Mouse (Mus musculus): ENCODE measurements at regions not wholly inside any gene's neighbourhood (a gene's known extent, or its start where the extent isn't known, plus 50 kb on each side); places are given as distances from the start of the nearest gene placed in this dataset.
"Not testable (repeated sequence)": the region's sequence is repeated elsewhere in the genome, so short reads cannot be mapped to it uniquely, and the experiment has no call there.

DNA sequence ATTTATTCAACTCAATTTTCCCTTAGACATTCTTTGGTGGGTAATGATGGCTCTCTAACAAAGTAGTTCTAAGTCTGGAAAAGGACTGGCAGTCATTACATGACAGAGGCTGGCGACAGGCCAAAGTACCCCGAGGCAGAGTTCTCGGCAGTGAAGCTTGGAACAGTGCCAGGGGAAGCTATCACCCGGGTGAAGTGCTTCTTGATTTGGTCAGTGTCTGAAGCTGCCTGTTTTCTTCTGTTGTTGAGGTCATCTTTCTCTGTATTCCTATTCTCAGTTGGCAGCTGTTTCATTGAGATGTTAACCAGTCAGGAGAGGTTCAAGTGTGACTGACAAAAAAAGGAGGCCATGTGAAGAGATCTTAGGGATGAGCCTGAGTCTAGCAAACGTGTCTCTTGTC is 276.6 kb downstream of the Cetn3 start:
- DNase-seq (ENCODE audit: low spot score) (peak; percentile 21), ATAC-seq (ENCODE audit: low FRiP score, low TSS enrichment) (no peak)
- WGBS: 22% methylated on average over 5 of the region's 5 CpGs
- no peaks in the 10 kb centered on the region for H3K4me1 ChIP-seq (replicated peaks; ENCODE audit: control insufficient read depth, insufficient read depth)
- no peaks in the 10 kb centered on the region for H3K27me3 ChIP-seq (ENCODE audit: control insufficient read depth, insufficient read depth, low read length)
- H3K36me3 ChIP-seq (ENCODE audit: control insufficient read depth, insufficient read depth, low read length): no peaks in the 10 kb centered on the region
- H3K9ac ChIP-seq (ENCODE audit: low read length): no peak overlapping the region
- no peaks in the 10 kb centered on the region for H3K9me3 ChIP-seq (ENCODE audit: control insufficient read depth, low read length)
- H3K4me3 ChIP-seq (ENCODE audit: low read depth, low read length): no peak overlapping the region
- TF ChIP-seq CTCF (IDR thresholded peaks at IDR 0.05; ENCODE audit: low read depth): no peak
- no peak for TF ChIP-seq EP300 (optimal IDR thresholded peaks at IDR 0.05)
- no peak overlapping the region for H3K27ac ChIP-seq (replicated peaks)
- H3K4me2 ChIP-seq (replicated peaks; ENCODE audit: low read depth): no peak overlapping the region

DNA sequence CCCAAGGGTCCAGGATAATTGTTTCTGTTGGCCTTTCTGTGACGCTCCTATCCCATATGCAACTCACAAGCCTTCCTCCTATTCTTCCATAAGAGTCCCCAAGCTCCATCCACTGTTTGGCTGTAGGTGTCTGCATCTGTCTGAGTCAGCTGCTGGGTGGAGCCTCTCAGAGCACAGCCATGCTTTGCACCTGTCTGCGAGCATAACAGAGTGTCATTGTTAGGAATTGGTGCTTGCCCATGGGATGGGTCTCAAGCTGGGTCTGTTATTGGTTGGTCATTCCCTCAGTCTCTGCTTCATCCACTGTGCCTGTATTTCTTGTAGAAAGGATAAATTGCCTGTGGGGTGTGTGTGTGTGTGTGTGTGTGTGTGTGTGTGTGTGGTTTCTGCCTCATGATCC is 281.0 kb downstream of the Cetn3 start:
- H3K4me2 ChIP-seq (replicated peaks; ENCODE audit: low read depth); ATAC-seq (ENCODE audit: low FRiP score, low TSS enrichment); H3K4me3 ChIP-seq (ENCODE audit: low read depth, low read length); DNase-seq (ENCODE audit: low spot score); H3K9ac ChIP-seq (ENCODE audit: low read length); H3K4me1 ChIP-seq (replicated peaks; ENCODE audit: control insufficient read depth, insufficient read depth); H3K27ac ChIP-seq (replicated peaks); H3K27me3 ChIP-seq (ENCODE audit: control insufficient read depth, insufficient read depth, low read length); H3K9me3 ChIP-seq (ENCODE audit: control insufficient read depth, low read length); H3K36me3 ChIP-seq (ENCODE audit: control insufficient read depth, insufficient read depth, low read length): not testable (repeated sequence)
- 75% methylated on average over 2 of the region's 2 CpGs for WGBS

DNA sequence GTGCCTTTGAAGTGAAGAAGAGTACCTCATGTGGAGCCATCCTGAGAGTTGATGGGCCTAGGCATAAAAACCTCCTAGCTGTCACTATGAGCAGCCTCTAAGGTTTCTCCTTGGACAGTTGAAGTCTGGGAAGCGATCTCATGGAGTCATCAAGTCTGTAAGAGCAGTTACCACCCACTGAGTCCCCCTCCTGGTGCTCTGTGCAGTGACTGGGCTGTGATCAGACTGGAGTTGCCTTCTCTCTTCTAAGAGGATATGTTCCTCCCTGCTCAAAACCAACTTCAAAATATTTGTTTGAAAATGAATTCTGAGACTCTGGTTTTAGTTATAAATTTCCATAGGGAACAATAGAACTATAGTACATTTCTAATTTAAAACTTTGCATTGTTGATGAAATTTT is 283.3 kb downstream of the Cetn3 start:
- H3K36me3 ChIP-seq (ENCODE audit: control insufficient read depth, insufficient read depth, low read length): no peaks in the 10 kb centered on the region
- H3K9me3 ChIP-seq (ENCODE audit: control insufficient read depth, low read length): no peaks in the 10 kb centered on the region
- DNase-seq (ENCODE audit: low spot score) (no peak), ATAC-seq (ENCODE audit: low FRiP score, low TSS enrichment) (no peak)
- no peaks in the 10 kb centered on the region for H3K4me1 ChIP-seq (replicated peaks; ENCODE audit: control insufficient read depth, insufficient read depth)
- H3K27ac ChIP-seq (replicated peaks): no peak overlapping the region
- no peaks in the 10 kb centered on the region for H3K27me3 ChIP-seq (ENCODE audit: control insufficient read depth, insufficient read depth, low read length)
- no peak overlapping the region for H3K4me2 ChIP-seq (replicated peaks; ENCODE audit: low read depth)
- TF ChIP-seq EP300 (optimal IDR thresholded peaks at IDR 0.05) (no peak), CTCF (IDR thresholded peaks at IDR 0.05; ENCODE audit: low read depth) (no peak)
- H3K9ac ChIP-seq (ENCODE audit: low read length): no peak overlapping the region
- no peak overlapping the region for H3K4me3 ChIP-seq (ENCODE audit: low read depth, low read length)
- 39% methylated on average over 1 of the region's 1 CpGs for WGBS

DNA sequence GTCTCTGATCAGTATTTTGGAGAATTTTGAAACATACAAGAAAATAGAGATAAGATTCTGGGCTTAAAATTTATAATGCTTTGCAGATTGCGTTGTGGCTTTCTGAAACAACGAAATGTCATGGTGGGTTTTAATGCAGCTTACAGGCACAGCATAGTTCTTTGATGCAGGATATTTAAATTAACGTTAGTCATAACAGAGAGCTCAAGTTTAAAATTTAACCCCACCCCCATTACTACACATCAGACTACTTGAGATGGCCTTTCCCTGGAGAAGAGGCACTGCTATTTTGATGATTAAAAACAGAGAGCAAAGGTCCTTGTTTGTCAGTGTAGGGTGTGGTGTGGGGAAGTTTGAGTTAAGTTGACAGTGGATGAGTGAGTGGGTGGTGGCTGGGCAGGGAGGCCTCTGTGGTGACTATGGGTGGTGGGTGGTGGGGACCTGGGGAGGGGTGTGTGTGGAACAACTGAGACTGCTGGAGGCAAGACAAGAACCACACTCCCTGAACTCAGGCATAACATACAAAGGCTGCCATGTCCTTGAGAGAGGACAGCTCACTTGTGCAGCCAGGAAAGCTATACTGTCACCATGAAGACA is 283.9 kb downstream of the Cetn3 start:
- ATAC-seq (ENCODE audit: low FRiP score, low TSS enrichment): no peak
- H3K4me1 ChIP-seq (replicated peaks; ENCODE audit: control insufficient read depth, insufficient read depth): no peaks in the 10 kb centered on the region
- no peaks in the 10 kb centered on the region for H3K27me3 ChIP-seq (ENCODE audit: control insufficient read depth, insufficient read depth, low read length)
- WGBS: 68% methylated on average over 3 of the region's 3 CpGs
- no peak overlapping the region for H3K4me3 ChIP-seq (ENCODE audit: low read depth, low read length)
- H3K27ac ChIP-seq (replicated peaks): no peak overlapping the region
- H3K4me2 ChIP-seq (replicated peaks; ENCODE audit: low read depth): no peak overlapping the region
- no peaks in the 10 kb centered on the region for H3K9me3 ChIP-seq (ENCODE audit: control insufficient read depth, low read length)
- TF ChIP-seq EP300 (optimal IDR thresholded peaks at IDR 0.05) (no peak), CTCF (IDR thresholded peaks at IDR 0.05; ENCODE audit: low read depth) (no peak)
- DNase-seq (ENCODE audit: low spot score): no peak
- H3K36me3 ChIP-seq (ENCODE audit: control insufficient read depth, insufficient read depth, low read length): no peaks in the 10 kb centered on the region
- no peak overlapping the region for H3K9ac ChIP-seq (ENCODE audit: low read length)

DNA sequence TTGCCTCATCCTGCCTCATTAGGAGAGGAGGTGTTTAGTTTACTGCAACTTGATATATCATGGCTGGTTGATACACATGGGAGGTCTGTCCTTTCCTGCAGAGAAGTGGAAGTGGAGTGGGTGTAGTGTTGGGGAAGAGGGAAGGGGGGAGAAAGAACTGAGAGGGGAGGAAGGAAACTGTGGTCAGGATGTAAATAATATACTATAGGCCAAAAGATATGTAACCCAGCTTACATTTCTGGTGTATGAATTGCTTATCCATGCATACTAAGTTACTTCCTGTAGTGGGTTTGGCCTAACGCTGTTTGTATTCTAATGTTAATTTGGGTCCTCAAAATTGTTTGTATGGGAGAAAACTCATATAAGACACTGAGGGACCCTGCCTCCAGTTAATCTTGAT is 289.6 kb downstream of the Cetn3 start:
- H3K27ac ChIP-seq (replicated peaks): no peak overlapping the region
- WGBS: 66% methylated on average over 1 of the region's 1 CpGs
- H3K36me3 ChIP-seq (ENCODE audit: control insufficient read depth, insufficient read depth, low read length): no peaks in the 10 kb centered on the region
- no peak overlapping the region for H3K4me2 ChIP-seq (replicated peaks; ENCODE audit: low read depth)
- H3K27me3 ChIP-seq (ENCODE audit: control insufficient read depth, insufficient read depth, low read length): no peaks in the 10 kb centered on the region
- no peak for TF ChIP-seq EP300 (optimal IDR thresholded peaks at IDR 0.05)
- TF ChIP-seq CTCF (IDR thresholded peaks at IDR 0.05; ENCODE audit: low read depth): no peak
- DNase-seq (ENCODE audit: low spot score) (no peak), ATAC-seq (ENCODE audit: low FRiP score, low TSS enrichment) (no peak)
- H3K9ac ChIP-seq (ENCODE audit: low read length): no peak overlapping the region
- H3K4me1 ChIP-seq (replicated peaks; ENCODE audit: control insufficient read depth, insufficient read depth): no peaks in the 10 kb centered on the region
- H3K4me3 ChIP-seq (ENCODE audit: low read depth, low read length): no peak overlapping the region
- no peaks in the 10 kb centered on the region for H3K9me3 ChIP-seq (ENCODE audit: control insufficient read depth, low read length)

DNA sequence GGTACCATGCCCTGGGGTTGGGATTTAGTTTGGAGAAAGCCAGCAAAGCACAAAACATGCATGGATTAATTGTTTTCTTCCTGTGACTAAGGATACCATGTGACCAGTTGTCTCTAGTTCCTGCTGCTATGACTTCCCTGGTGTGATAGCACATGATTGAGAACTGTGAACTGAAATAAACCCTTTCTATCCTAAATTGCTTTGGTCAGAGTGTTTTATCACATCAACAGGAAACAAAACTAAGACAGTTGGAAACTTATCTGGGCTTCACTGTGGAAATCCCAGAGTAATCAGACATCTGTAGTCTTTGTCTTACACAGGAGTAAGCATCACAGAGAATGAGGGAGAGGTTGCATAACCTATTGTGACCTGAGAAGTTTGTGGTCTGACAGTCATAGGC is 290.5 kb downstream of the Cetn3 start:
- Histone ChIP-seq H3K27ac (replicated peaks) (no peak overlapping the region), H3K9ac (ENCODE audit: low read length) (no peak overlapping the region), H3K4me1 (replicated peaks; ENCODE audit: control insufficient read depth, insufficient read depth) (no peaks in the 10 kb centered on the region), H3K9me3 (ENCODE audit: control insufficient read depth, low read length) (no peaks in the 10 kb centered on the region), H3K27me3 (ENCODE audit: control insufficient read depth, insufficient read depth, low read length) (no peaks in the 10 kb centered on the region), H3K36me3 (ENCODE audit: control insufficient read depth, insufficient read depth, low read length) (no peaks in the 10 kb centered on the region), H3K4me3 (ENCODE audit: low read depth, low read length) (no peak overlapping the region), H3K4me2 (replicated peaks; ENCODE audit: low read depth) (no peak overlapping the region)
- no peak for DNase-seq (ENCODE audit: low spot score)
- TF ChIP-seq CTCF (IDR thresholded peaks at IDR 0.05; ENCODE audit: low read depth) (no peak), EP300 (optimal IDR thresholded peaks at IDR 0.05) (no peak)
- no peak for ATAC-seq (ENCODE audit: low FRiP score, low TSS enrichment)
